Mouse (Mus musculus) midbrain, embryonic 15.5 days (tissue): Measurements from ENCODE around the gene Spaar. TPM values are rescaled to one million over a fixed set of nuclear protein-coding genes. Genes with fewer than 3 reads are reported as not detected.

Source experiments
- ATAC-seq: fragments of 200-750 bp; cut with Nextera tagmentation; replicated peaks from 2 replicates; pipeline ENCODE4 v1.8.0; 2017; ENCODE audit warnings: moderate TSS enrichment
- H3K27ac ChIP-seq: fragments of 300-500 bp; sonication (generic); 2 replicates; pipeline ENCODE4 v1.5.1; 2015; ENCODE audit warnings: mild to moderate bottlenecking, inconsistent platforms
- H3K27me3 ChIP-seq: fragments of 300-500 bp; sonication (generic); replicated peaks from 2 replicates; pipeline ENCODE4 v1.6.1; 2015; ENCODE audit warnings: inconsistent platforms
- H3K36me3 ChIP-seq: fragments of 300-500 bp; sonication (generic); replicated peaks from 2 replicates; pipeline ENCODE4 v1.6.1; 2015; ENCODE audit warnings: inconsistent platforms
- H3K4me1 ChIP-seq: fragments of 300-500 bp; sonication (generic); 2 replicates; pipeline ENCODE4 v1.6.1; 2015; ENCODE audit warnings: inconsistent platforms
- H3K4me2 ChIP-seq: fragments of 300-500 bp; sonication (generic); 2 replicates; pipeline ENCODE4 v1.6.1; 2015; ENCODE audit warnings: inconsistent platforms, mild to moderate bottlenecking, moderate library complexity
- H3K4me3 ChIP-seq: fragments of 300-500 bp; sonication (generic); 2 replicates; pipeline ENCODE4 v1.5.1; 2015; ENCODE audit warnings: mild to moderate bottlenecking, inconsistent platforms
- H3K9ac ChIP-seq: fragments of 300-500 bp; sonication (generic); 2 replicates; pipeline ENCODE4 v1.6.1; 2015; ENCODE audit warnings: mild to moderate bottlenecking, inconsistent platforms
- H3K9me3 ChIP-seq: fragments of 300-500 bp; sonication (generic); 2 replicates; pipeline ENCODE4 v1.6.1; 2016; ENCODE audit warnings: inconsistent platforms
- whole genome bisulfite sequencing: fragments of 180-500 bp; shearing (Covaris S2); methylation state at CpG from one replicate; pipeline ENCODE4 v1.1.7; 2015; ENCODE audit warnings: mixed read lengths; 5-methylcytosine and 5-hydroxymethylcytosine counted together
- polyA plus RNA-seq: library from polyadenylated mRNA; unstranded; fragments of >200 nt; fragmentation: Nextera tagmentation; extraction: Ambion mirVana; gene quantifications from 2 replicates; pipeline ENCODE4 v1.2.1, GENCODE M21; 2015

Gene Spaar
- polyA plus RNA-seq: 0.06 TPM in 1 of 2 replicates, not detected in the other

DNA sequence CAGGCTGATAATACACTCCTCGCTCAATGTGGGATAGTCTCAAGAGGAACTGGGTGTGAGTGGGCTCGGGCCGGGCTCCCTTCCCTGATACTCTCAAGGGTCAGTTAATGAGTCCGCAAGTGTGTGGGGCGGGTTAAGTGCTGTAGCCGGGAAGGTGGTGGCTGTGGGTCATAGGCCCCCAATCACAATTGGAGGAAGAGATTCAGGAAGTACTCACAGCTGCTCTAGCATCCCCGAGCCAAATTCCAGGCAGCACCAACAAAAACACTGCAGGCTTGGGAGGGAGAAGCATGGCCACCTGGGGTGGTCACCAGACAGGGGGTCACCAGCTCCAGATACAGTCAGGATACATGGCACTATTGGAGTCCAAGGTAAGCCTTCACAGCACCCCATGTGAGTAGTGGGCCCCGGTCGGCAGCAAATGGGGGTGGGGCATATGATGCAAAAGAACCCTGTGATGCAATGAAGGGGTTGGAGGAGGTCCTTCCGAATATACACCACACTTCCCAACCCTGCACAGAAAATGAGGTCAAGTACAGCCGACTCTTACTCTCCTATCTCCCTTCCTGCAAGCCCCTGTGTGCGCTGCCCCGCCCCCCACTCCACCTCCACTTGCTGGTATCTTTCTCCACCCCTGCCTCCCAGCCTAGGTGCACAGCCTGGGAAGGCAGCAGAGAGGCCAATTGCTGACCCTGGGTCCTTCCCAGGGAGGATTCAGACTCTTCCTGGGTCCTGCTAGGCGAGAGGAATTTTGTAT is at the start of gene Spaar:
TSS of gene Spaar (plus strand) at position 241 of the 757 bp plus-strand sequence.
- WGBS: 71% methylated on average over 14 of the region's 14 CpGs
- Histone ChIP-seq H3K9me3 (no peaks in the 10 kb centered on the region), H3K4me2 (no peak within 1 kb of the TSS), H3K9ac (no peak within 1 kb of the TSS), H3K27ac (no peak within 1 kb of the TSS), H3K36me3 (no peaks in the 10 kb centered on the region), H3K27me3 (no peaks in the 10 kb centered on the region), H3K4me3 (no peak within 1 kb of the TSS), H3K4me1 (no peaks in the 10 kb centered on the region)
- ATAC-seq: no peak

DNA sequence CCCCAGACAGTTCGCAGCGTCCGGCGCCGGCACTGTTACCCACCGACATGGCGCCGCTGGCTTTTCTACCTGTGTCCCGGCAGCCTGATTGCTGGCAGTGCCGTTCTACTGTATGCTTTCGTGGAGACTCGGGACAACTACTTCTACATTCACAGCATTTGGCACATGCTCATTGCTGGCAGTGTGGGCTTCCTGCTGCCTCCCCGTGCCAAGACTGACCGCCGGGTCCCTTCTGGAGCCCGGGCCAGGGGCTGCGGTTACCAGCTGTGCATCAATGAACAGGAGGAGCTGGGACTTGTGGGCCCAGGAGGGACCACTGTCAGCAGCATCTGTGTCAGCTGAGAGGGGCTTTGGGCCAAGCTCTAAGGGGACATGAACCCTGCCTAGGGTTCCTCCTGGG is 39.8 kb upstream of the Spaar start:
- H3K9ac ChIP-seq: no peak overlapping the region
- no peak for ATAC-seq
- WGBS: 93% methylated on average over 17 of the region's 17 CpGs
- H3K9me3 ChIP-seq: no peaks in the 10 kb centered on the region
- peaks cover 39% of the 10 kb centered on the region; the same call in 1 of the 2 replicates for H3K36me3 ChIP-seq
- no peak overlapping the region for H3K4me2 ChIP-seq
- H3K4me1 ChIP-seq: no peaks in the 10 kb centered on the region
- no peaks in the 10 kb centered on the region for H3K27me3 ChIP-seq
- H3K27ac ChIP-seq: no peak overlapping the region
- no peak overlapping the region for H3K4me3 ChIP-seq

- 85% methylated on average over 5 of the region's 5 CpGs for WGBS
- H3K4me1 ChIP-seq: no peaks in the 10 kb centered on the region
- no peaks in the 10 kb centered on the region for H3K9me3 ChIP-seq
- H3K4me3 ChIP-seq: no peak overlapping the region
- no peak overlapping the region for H3K9ac ChIP-seq
- peaks cover 32% of the 10 kb centered on the region; the same call in 1 of the 2 replicates for H3K36me3 ChIP-seq
- H3K27ac ChIP-seq: no peak overlapping the region
- no peak overlapping the region for H3K4me2 ChIP-seq
- no peak for ATAC-seq
- H3K27me3 ChIP-seq: no peaks in the 10 kb centered on the region
Measured at GRCm38 (mm10) chr4:43691026-43691425, 38.8 kb upstream of the Spaar start.

- no peaks in the 10 kb centered on the region for H3K9me3 ChIP-seq
- no peak overlapping the region for H3K27ac ChIP-seq
- ATAC-seq: no peak
- H3K4me1 ChIP-seq: no peaks in the 10 kb centered on the region
- H3K27me3 ChIP-seq: no peaks in the 10 kb centered on the region
- peaks cover 13% of the 10 kb centered on the region; the same call in 1 of the 2 replicates for H3K36me3 ChIP-seq
- no peak overlapping the region for H3K4me2 ChIP-seq
- WGBS: 79% methylated on average over 5 of the region's 5 CpGs
- no peak overlapping the region for H3K4me3 ChIP-seq
- no peak overlapping the region for H3K9ac ChIP-seq
Measured at GRCm38 (mm10) chr4:43693806-43694241, 36.0 kb upstream of the Spaar start.

DNA sequence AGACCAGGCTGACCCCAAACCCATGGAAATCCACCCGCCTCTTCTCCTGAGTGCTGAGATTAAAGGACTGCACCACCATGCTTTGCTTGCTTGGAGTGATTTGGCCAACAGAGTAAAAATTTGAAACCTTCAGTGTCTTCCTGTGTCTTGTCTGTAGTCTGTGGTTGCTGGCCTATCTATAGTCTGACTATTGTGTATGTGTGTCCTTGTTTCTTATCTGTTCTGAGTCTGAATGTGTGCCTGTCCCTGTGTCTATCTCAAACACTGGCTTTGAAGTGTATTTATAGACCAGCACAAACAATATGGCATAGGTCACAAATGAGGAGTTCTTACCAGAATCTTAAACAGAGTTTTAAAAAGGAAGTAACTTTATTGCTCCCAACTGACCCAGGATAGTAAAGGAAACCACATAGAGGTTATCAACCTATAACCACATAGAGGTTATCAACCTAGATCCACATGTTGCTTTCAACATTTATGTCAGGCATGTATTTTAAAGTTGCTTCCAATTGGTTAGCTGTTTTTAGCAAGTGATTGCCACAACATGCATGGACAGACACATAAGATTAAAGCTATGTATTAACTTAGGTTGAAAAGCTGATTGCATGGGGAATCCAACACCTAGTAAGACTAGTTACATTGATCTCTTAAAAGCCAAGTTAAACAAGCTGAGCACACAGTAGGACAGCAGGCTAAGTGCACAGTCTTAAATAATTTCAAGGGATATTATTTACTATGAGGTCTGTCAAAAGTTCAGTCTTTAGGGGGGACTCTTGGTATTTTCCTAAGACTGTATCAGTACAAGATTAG is 35.2 kb upstream of the Spaar start:
- no peak overlapping the region for H3K4me2 ChIP-seq
- no peak overlapping the region for H3K27ac ChIP-seq
- H3K4me1 ChIP-seq: no peaks in the 10 kb centered on the region
- H3K9me3 ChIP-seq: no peaks in the 10 kb centered on the region
- H3K27me3 ChIP-seq: no peaks in the 10 kb centered on the region
- H3K9ac ChIP-seq: no peak overlapping the region
- WGBS: 83% methylated on average over 1 of the region's 1 CpGs
- ATAC-seq: no peak
- H3K4me3 ChIP-seq: no peak overlapping the region
- peaks cover 8% of the 10 kb centered on the region; the same call in 1 of the 2 replicates for H3K36me3 ChIP-seq

DNA sequence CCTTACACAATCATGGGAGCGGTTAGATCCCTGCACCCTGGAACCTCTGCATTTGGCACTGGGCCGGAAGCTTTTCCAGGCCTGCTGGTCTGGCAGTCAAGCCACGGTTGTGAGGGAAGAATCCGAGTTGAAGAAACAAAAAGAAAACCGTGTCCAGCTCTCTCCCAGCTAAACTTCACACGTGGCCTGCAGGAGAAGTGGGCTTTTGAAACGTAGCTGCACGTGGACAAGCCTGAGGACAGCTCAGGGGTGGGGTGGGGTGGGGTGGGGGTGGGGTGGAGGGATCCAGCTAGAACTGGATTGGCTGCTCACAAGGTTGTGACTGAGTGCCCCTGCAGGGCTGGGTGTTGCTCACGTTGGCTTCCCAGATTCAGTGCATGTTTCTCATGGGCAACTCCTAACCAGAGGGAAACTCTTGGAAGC is 34.6 kb upstream of the Spaar start:
- Histone ChIP-seq H3K4me2 (no peak overlapping the region), H3K36me3 (0 out of 2 replicates have a peak, but pooled peaks cover 2% of the 10 kb centered on the region), H3K4me1 (no peaks in the 10 kb centered on the region), H3K4me3 (no peak overlapping the region), H3K27me3 (no peaks in the 10 kb centered on the region), H3K9me3 (no peaks in the 10 kb centered on the region), H3K9ac (no peak overlapping the region), H3K27ac (no peak overlapping the region)
- ATAC-seq: no peak
- WGBS: 32% methylated on average over 9 of the region's 9 CpGs

DNA sequence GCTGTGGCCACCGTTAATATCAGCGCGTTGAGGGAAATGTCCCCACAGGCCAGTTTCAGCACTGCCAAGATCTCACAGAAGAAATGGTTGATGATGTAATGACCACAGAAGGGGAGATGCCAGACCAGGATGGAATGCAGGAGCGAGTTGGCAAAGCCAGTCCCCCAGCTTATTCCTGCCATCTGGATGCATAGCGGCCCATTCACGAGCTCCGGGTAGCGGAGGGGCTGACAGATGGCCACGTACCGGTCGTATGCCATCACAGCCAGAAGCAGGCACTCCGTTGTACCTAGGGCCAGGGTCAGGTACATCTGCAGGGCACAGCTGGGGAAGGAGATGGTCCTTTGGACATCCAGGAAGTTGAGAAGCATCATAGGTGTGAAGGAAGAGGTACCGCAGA is 33.3 kb upstream of the Spaar start:
- Histone ChIP-seq H3K9me3 (no peaks in the 10 kb centered on the region), H3K4me2 (no peak overlapping the region), H3K4me3 (no peak overlapping the region), H3K36me3 (no peaks in the 10 kb centered on the region), H3K4me1 (no peaks in the 10 kb centered on the region), H3K27me3 (no peaks in the 10 kb centered on the region), H3K9ac (no peak overlapping the region), H3K27ac (no peak overlapping the region)
- no peak for ATAC-seq
- WGBS: 86% methylated on average over 13 of the region's 13 CpGs

GRCm38 (mm10) chr4:43700707-43701106 is 29.1 kb upstream of the Spaar start, which contains the start of gene Olfr70:
Gene Olfr70, minus strand, starts transcription at chr4:43700807.
- Histone ChIP-seq H3K9me3 (no peaks in the 10 kb centered on the region), H3K4me1 (no peaks in the 10 kb centered on the region), H3K4me2 (no peak within 1 kb of the TSS), H3K27me3 (no peaks in the 10 kb centered on the region), H3K36me3 (no peaks in the 10 kb centered on the region), H3K9ac (no peak within 1 kb of the TSS), H3K4me3 (no peak within 1 kb of the TSS), H3K27ac (no peak within 1 kb of the TSS)
- WGBS: 92% methylated on average over 6 of the region's 6 CpGs
- ATAC-seq: no peak

- Histone ChIP-seq H3K4me1 (no peaks in the 10 kb centered on the region), H3K9me3 (no peaks in the 10 kb centered on the region), H3K27ac (no peak overlapping the region), H3K9ac (no peak overlapping the region), H3K4me2 (no peak overlapping the region), H3K36me3 (no peaks in the 10 kb centered on the region), H3K4me3 (no peak overlapping the region), H3K27me3 (no peaks in the 10 kb centered on the region)
- WGBS: 77% methylated on average over 6 of the region's 6 CpGs
- ATAC-seq: no peak
Measured at GRCm38 (mm10) chr4:43703439-43703838, 26.4 kb upstream of the Spaar start.

- Histone ChIP-seq H3K36me3 (no peaks in the 10 kb centered on the region), H3K4me1 (no peaks in the 10 kb centered on the region), H3K4me2 (no peak overlapping the region), H3K9me3 (no peaks in the 10 kb centered on the region), H3K27me3 (no peaks in the 10 kb centered on the region), H3K9ac (no peak overlapping the region), H3K27ac (no peak overlapping the region), H3K4me3 (no peak overlapping the region)
- WGBS: 70% methylated on average over 8 of the region's 8 CpGs
- no peak for ATAC-seq
Measured at GRCm38 (mm10) chr4:43703851-43704250, 26.0 kb upstream of the Spaar start.

GRCm38 (mm10) chr4:43705991-43706390 is 23.8 kb upstream of the Spaar start:
- no peak overlapping the region for H3K4me2 ChIP-seq
- ATAC-seq: no peak
- no peak overlapping the region for H3K9ac ChIP-seq
- H3K36me3 ChIP-seq: no peaks in the 10 kb centered on the region
- no peaks in the 10 kb centered on the region for H3K4me1 ChIP-seq
- H3K27ac ChIP-seq: no peak overlapping the region
- no peak overlapping the region for H3K4me3 ChIP-seq
- no peaks in the 10 kb centered on the region for H3K9me3 ChIP-seq
- H3K27me3 ChIP-seq: no peaks in the 10 kb centered on the region
- WGBS: 87% methylated on average over 13 of the region's 13 CpGs

- no peaks in the 10 kb centered on the region for H3K4me1 ChIP-seq
- no peak within 1 kb of the TSS for H3K9ac ChIP-seq
- no peak within 1 kb of the TSS for H3K4me3 ChIP-seq
- no peaks in the 10 kb centered on the region for H3K9me3 ChIP-seq
- ATAC-seq: no peak
- no peaks in the 10 kb centered on the region for H3K36me3 ChIP-seq
- H3K4me2 ChIP-seq: no peak within 1 kb of the TSS
- 85% methylated on average over 6 of the region's 6 CpGs for WGBS
- H3K27me3 ChIP-seq: no peaks in the 10 kb centered on the region
- H3K27ac ChIP-seq: no peak within 1 kb of the TSS
Measured at GRCm38 (mm10) chr4:43709869-43710268, 20.0 kb upstream of the Spaar start, which contains the start of gene Olfr71. Gene Olfr71, minus strand, starts transcription at chr4:43710255.
